ENCODE assay signal across 8 mouse cellular contexts in the genomic region with DNA sequence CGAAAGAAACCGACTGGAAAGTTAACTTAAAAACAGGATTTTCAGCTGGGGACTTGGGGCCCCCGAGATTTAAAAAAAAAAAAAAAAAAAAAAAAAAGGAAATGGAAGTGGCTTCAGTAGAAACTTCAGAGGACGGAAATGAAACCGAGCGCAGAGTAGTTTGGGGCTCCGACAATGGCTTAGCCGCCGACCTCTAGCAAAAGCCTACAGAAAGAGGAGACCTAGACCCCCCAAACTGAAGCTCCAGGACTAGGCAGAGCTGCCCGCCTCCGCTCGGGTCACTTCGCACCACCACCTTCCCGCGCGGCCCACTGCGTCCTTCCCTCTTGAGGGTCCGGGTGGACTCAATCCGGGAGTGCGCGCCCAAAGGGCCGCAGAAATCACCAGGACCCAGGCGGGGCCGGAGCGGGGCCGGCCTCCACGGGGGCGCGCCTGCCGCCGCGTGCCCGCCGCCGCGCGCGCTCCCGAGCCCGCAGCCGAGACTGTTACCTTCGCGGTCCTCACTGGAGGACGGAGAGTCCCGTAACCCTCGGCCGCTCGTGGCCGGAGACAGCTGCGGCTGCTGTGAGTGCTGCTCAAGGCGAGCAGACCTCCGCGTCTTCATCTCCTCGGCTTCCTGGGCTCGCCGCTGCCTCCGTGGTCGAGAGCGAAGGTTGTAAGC. TPM values are rescaled to one million over a fixed set of nuclear protein-coding genes. Genes with fewer than 3 reads are reported as not detected.
A peak's percentile ranks its signal among the peaks of the same experiment; 100 is the strongest.
DNase-seq lines count a peak whose midpoint lies in the region; ATAC-seq and TF ChIP-seq lines count a peak whose summit lies in the region.

A gene (plus strand): TSS at position 135 of the 661 bp plus-strand sequence.

- peaks cover 37% of the 10 kb centered on the region for H3K36me3 ChIP-seq in forebrain, embryonic 10.5 days (replicated peaks)
- H3K36me3 ChIP-seq in macrophage (ENCODE audit: inconsistent target), result peaks cover 34% of the 10 kb centered on the region
- peaks cover 22% of the 10 kb centered on the region for H3K36me3 ChIP-seq in small intestine, adult 2 months (ENCODE audit: control insufficient read depth, insufficient read depth, low read length)

- no peaks in the 10 kb centered on the region for H3K27me3 ChIP-seq in forebrain, embryonic 10.5 days (ENCODE audit: poor library complexity, severe bottlenecking)
- H3K27me3 ChIP-seq in small intestine, adult 2 months (ENCODE audit: control insufficient read depth, insufficient read depth, low read length), result no peaks in the 10 kb centered on the region

- no peak for TF ChIP-seq CTCF in small intestine, adult 2 months (IDR thresholded peaks at IDR 0.05; ENCODE audit: extremely low read depth, insufficient read length, insufficient replicate concordance, low read depth, low read length)

- under 1% methylated on average over 59 of the region's 59 CpGs for WGBS in forebrain, embryonic 10.5 days
- under 1% methylated on average over 57 of the region's 59 CpGs for WGBS in macrophage (ENCODE audit: missing documents)
- WGBS in small intestine, adult 2 months, result under 1% methylated on average over 56 of the region's 59 CpGs

- peaks cover 77% of the 10 kb centered on the region for H3K79me2 ChIP-seq in macrophage (ENCODE audit: inconsistent target)

- ATAC-seq in frontal cortex, adult (ENCODE audit: low TSS enrichment), result peak; percentile 44

- intact Hi-C loops in heart, postnatal 14 days (cut with DNase I), result no loop called here

- H3K9me3 ChIP-seq in forebrain, embryonic 10.5 days, result no peaks in the 10 kb centered on the region

- peak; percentile 16 for TF ChIP-seq POLR2A in small intestine, adult 2 months (IDR thresholded peaks at IDR 0.05; ENCODE audit: low read depth, low read length)

- H3K4me1 ChIP-seq in forebrain, embryonic 10.5 days, result peaks cover 24% of the 10 kb centered on the region
- peaks cover 1% of the 10 kb centered on the region; the same call in 1 of the 2 replicates for H3K4me1 ChIP-seq in small intestine, adult 2 months (ENCODE audit: control insufficient read depth, insufficient read depth, insufficient read length, low read length)

- peak within 1 kb of the TSS; percentile 98 for H3K27ac ChIP-seq in forebrain, embryonic 10.5 days
- H3K27ac ChIP-seq in macrophage, result peak within 1 kb of the TSS; percentile 97
- H3K27ac ChIP-seq in small intestine, adult 2 months (ENCODE audit: insufficient read depth, low read depth, low read length), result peak within 1 kb of the TSS; percentile 100

- H3K4me3 ChIP-seq in forebrain, embryonic 10.5 days, result peak within 1 kb of the TSS; percentile 85
- peak within 1 kb of the TSS; percentile 72 for H3K4me3 ChIP-seq in macrophage (ENCODE audit: inconsistent target)
- H3K4me3 ChIP-seq in small intestine, adult 2 months (ENCODE audit: low read depth, low read length), result peak within 1 kb of the TSS; percentile 79

- no peak for DNase-seq in frontal cortex, postnatal 36 days (ENCODE audit: low spot score in 2 of 2)
- no peak for DNase-seq in adrenal gland, adult 8-10 months
- DNase-seq in forebrain, embryonic 10.5 days (ENCODE audit: extremely low spot score, low spot score), result peak; percentile 88
- DNase-seq in heart, postnatal 14 days, result peak; percentile 78 to 85
- no peak for DNase-seq in layer of hippocampus, postnatal 36 days

RNA-seq across cellular contexts. Expression of the gene that starts here (rescaled TPM):
- 100 to 1,000 TPM; 116 to 149 (median 129) TPM for total RNA-seq in adrenal gland, adult 8-10 months (2022)
- polyA plus RNA-seq in forebrain, embryonic 10.5 days (2016; fragmentation: Nextera tagmentation; extraction: Ambion mirVana), result 104 and 108 TPM in 2 replicates
- 10 to 100 TPM; 49.4 to 50.1 TPM for total RNA-seq in heart, postnatal 14 days (2021)
- total RNA-seq in layer of hippocampus, postnatal 36 days (2021), result 10 to 100 TPM; 54.7 to 63.6 TPM
- total RNA-seq in macrophage (2018; cell fraction: chromatin; rRNA removed), result 100 to 1,000 TPM; 115 to 658 (median 315) TPM
- 100 to 1,000 TPM; 128 to 271 (median 186) TPM for total RNA-seq in macrophage (2018; cell fraction: cytosol; rRNA removed)
- 100 to 1,000 TPM; 175 to 740 (median 411) TPM for total RNA-seq in macrophage (2018; cell fraction: nucleus; rRNA removed)
- 97.1 to 163 TPM (median 107 TPM) in 3 replicates for polyA plus RNA-seq in macrophage (2018)
- polyA plus RNA-seq in small intestine, adult 2 months (2012; rRNA removed), result 48.6 and 104 TPM in 2 replicates

Comparison
In these comparisons a context has a peak if more than half of its experiments do, and no peak if none do; other contexts are left out.
1. DNase-seq: peak in forebrain, embryonic 10.5 days (single experiment) and heart, postnatal 14 days (2 of 2); none in frontal cortex, postnatal 36 days (0 of 2), adrenal gland, adult 8-10 months (single experiment) and layer of hippocampus, postnatal 36 days (0 of 2).
2. Peak in every context shown above with its lines, with median percentiles within 50 percentile points of each other: H3K27ac ChIP-seq and H3K4me3 ChIP-seq.